Mouse (Mus musculus): ENCODE data around the gene Pcdh8. TPM values are rescaled to one million over a fixed set of nuclear protein-coding genes. Genes with fewer than 3 reads are reported as not detected.

The Pcdh8 gene
- total RNA-seq, 2 experiments from 2014 or later: not detected

DNA sequence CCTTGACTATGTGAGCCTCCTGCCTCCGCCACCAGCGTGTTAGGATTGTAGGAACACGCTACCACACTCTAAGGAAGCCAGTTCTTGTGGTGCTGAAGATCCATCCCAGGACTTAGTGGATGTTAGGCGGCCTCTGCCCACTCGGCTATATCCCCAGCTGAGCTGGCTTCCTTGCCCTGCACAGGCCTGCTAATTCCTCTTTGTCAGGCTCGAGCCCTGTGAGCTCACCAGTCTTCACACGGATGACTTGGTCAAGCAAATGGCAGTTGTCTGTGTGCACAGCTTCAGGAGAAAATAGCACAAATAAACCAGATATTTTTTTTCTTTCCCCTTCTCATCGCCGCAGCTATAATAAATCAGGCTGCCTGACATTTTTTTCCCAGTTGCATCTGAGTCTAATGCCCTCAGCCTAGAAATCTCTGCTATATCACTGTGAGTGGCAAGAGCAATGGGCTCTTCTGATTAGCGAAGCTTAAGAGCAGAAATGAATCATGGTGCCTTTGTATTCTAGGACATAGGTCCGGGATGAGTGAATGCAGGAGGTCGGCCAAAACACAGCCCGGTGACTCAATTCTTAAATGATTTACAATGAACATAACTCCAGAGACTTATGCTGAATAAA lies 16.4 kb downstream of the Pcdh8 start:
- no peak for DNase-seq
- intact Hi-C loops (cut with DNase I): no loop called here

DNA sequence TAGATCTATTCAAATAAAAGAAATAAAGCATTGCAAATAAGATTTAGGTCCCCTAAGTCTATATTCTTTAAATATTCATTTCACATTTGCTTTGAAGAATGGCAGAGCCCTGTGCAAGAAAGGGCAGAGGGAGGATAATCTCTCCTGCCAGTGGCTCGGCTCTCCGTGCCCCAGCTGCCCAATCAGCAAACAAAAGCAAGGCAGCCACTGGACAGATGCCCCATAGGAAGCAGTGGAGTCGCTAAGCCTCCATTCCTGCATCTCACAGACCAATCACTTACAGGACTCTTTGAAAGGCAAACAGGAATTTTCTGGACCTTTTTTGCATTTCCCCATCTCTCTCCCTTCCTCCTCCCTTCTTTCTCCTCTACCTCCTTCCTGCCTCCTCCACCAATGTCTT lies 17.0 kb downstream of the Pcdh8 start:
- DNase-seq: no peak
- intact Hi-C loops (cut with DNase I): no loop called here

DNA sequence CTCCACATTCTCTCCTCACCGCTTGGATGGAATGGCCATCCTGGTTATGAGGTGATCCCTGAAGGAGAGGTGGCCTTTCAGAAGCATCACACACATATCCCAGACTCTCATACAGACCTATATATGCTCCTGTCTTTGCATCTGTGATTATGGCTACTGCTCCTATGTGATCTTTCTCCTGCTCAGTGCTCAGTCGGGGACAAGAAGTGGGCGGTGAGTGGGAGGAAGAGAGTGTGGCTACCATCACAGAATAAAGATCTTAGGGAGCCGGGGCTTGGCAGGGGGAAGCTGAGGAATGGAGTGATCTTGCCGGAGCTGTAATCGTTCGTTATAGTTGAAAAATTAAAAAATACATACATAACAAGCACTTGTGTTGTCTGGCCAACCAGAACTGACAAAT lies 17.4 kb downstream of the Pcdh8 start:
- no peak for DNase-seq
- intact Hi-C loops (cut with DNase I): no loop called here

DNA sequence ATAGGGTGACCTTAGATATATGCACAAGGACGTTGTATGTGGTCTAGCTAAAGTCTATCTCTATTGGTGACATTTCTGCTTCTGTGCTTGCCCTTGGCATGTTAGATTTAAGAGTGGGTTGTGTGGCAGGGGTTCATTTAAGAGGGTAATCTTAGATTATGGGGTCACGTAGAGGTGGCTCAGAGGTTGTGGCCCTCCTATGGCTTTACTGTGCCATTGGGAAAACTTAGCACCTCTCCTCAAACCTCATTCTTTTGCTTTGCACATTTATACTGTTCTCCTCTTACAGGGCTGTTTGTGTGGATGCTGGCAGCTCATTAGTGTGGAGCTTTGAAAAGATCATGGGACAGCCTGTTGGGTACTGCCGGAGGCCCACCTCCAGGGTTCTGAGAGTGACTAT lies 30.6 kb downstream of the Pcdh8 start:
- no peak for DNase-seq
- intact Hi-C loops (cut with DNase I): no loop called here

DNA sequence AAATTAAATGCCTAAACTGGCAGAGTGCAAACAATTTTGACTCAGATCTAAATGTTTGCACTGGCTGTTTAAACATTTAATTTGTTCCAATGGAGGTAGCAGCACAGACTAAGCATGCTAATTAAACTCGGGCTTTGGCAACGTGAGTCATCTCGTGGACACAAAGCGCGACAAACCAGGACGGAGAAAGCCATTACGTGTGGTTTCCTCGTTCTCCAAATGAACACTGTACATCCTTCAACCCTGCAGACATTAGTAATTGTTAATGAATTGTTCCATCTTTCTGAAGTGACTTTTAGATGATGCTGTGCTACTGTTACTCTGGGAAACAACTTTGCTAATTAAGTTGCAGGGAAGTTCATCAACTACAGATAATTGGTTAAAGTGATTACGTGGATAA lies 32.7 kb downstream of the Pcdh8 start:
- intact Hi-C loops (cut with DNase I): no loop called here
- DNase-seq: no peak

DNA sequence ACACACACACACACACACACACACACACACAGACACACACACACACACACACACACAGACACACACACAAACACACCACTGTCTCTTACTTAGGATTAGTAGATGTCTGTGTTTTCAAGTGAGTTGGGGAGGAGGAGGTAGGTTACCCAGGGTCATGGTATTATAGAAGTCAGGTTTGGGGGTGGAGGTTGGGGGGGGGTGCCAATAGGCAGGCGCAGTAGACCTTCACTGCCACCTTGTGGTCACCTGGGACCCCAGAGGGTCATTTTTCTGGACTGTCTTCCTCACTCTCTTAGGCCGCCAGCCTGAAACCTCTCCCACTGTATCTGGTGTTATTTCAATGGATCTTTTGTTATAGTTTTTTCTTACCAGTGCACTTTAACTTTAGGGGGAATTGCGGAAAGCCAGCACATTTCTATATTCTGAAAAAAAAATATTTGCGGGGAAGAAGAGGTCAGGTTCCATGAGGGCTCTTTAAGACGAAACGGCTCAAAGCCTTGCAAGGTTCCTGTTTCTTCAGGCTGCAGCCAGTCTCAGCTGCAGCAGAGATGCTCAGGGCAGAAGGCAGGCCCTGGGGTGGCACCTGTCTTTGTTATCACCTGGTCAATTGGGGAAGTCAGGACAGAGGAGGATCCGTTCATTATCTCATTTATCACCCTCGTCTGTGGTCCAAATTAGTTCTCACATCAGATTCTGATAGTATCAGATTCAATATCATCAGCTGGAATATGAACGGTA lies 33.3 kb downstream of the Pcdh8 start:
- intact Hi-C loops (cut with DNase I): loop anchor here (1.0 kb wide), 1 partner anchor 120 kb away; no protein-coding TSS in a partner anchor
- peak; percentile 39 to 64 for DNase-seq

DNA sequence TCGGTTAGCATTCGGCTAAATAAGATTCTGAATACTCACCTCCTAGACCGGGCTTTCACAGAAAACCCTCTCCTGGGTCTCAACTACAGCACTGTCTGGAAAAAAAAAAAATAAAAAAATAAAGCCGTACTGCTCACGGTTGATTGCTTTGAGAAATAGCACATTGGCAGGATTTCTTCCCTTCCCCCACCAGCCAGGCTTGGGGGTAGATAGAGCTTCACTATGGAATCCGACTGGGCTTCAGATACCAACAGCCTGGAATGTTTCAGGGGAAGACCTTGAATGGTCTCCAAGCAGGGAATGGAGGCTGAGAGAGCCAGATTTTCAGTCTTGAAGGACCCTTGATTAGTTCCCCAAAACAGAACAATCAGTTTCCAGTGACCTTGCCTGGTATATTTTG lies 34.3 kb downstream of the Pcdh8 start:
- peak in 1 of 2 experiments; percentile 3 for DNase-seq
- intact Hi-C loops (cut with DNase I): loop anchor here (1.0 kb wide), 1 partner anchor 118 kb away; no protein-coding TSS in a partner anchor

DNA sequence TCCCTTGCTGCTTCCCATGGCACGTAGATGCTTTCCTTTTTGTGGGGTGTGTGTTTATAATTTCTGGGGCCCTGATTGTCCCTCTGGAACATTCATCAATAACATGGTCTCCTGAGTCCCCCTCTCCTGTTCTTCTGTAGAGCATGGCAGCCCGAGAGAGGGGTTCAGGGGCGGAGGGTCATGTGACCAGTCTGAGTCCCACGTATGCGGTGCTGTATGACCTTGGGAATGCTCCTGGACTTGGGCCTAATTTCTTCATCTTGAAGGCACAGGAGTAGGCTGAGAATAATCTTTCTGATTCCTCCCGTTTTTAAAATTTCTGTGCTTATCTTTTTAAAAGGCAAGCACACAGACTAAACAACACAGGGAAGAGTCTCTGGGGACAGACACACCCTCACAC lies 37.6 kb downstream of the Pcdh8 start:
- DNase-seq: no peak
- intact Hi-C loops (cut with DNase I): no loop called here

DNA sequence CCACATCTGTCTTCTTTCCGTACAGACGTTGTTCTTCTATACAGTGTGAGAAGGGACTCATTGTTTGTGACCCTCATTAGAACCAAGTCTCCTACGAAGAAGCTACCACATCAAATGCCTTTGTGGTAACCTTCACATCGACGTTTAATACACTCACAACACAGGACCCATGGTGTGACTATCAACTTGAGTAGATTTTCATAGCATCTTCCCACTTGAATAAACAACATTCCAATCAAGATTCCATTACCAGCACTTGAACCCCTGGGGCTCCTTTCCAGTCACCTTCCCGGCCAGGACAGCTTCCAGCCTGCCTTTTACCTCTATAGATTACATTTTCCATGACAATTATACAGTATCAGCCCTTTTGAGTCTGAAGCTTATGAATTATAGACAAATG lies 42.3 kb downstream of the Pcdh8 start:
- DNase-seq: no peak
- intact Hi-C loops (cut with DNase I): no loop called here

DNA sequence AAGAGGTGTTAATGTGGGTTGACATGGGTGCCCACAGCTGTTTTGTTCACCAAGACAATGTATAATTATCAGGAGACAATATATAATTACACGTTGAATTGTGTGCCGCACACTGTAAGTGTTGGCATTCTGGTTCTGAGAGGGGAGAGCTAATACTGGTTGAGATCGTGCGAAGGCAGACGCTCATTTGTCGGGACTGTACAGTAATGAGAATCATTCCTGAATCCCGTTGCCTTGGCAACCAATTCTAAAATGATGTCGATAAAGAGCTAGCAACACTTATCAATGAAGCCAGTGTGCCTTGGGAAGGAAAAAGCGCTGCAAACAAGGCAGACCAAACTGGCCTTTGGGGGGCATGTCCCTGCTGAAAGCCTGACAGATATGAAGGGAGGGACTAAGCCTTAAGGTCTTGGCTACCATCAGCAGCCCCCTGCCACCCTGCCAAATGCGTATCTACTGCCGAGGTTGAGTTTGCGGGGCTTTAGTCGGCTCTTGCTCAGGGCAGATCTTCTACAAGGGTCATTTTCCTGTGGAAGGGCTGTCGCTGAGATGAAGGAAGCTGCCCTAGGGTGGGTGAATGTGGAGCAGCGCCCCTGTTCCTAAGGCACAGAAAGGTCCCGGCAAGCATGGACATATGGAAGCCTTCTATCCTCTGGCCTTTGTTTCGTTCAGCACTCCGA lies 47.0 kb downstream of the Pcdh8 start:
- DNase-seq: no peak
- intact Hi-C loops (cut with DNase I): no loop called here

DNA sequence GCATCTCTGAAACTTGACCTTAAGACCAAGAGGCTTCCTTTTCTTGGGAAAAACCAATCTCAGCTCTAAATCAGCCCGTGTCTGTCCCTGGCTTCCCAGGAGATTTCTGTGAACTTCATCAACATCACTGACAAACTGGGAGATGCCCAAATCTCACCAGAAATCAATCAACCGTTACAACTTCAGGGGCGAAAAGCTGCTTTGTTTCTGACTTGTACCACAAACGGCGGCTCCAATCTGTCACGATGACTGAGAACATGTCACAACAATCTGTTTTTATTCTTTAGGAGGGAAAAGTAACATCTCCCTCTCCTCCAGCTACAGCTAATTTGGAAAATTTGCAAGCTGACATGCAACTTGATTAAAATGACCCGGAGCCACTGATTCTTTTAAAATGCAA lies 48.9 kb downstream of the Pcdh8 start:
- intact Hi-C loops (cut with DNase I): no loop called here

More for the DNA sequence above, 48.9 kb downstream of the Pcdh8 start:
- no peak for DNase-seq

Small RNAs within 50 kb of the gene (microRNA-seq; reads per million reads assigned to microRNA genes)
- 0 reads per million in 2 experiments for gene Mir759

Other genes starting within 250 kb of the Pcdh8 start
- gene Sugt1, start 183.6 kb downstream of the Pcdh8 start, total RNA-seq (2021): 10 to 100 TPM; 83.3 to 89.9 TPM
- gene Cnmd, start 109.1 kb downstream of the Pcdh8 start, total RNA-seq (2021): not detected
- gene Olfm4, start 212.8 kb upstream of the Pcdh8 start, total RNA-seq (2021): under 1 TPM in 1 of 2 experiments, not detected in 1; 0.14 TPM

Data from heart, postnatal 10 days (tissue).